Mouse (Mus musculus) brain, embryonic 14.5 days (tissue): Measurements from ENCODE around the gene Spata13.

Source experiments
- CTCF ChIP-seq: fragments of 200-500 bp; IDR thresholded peaks from 2 replicates; pipeline ENCODE4 v1.5.1; 2012; ENCODE audit warnings: inconsistent platforms, mild to moderate bottlenecking, moderate library complexity, borderline replicate concordance; ENCODE audit not compliant: insufficient read depth, insufficient read length; ENCODE audit errors: extremely low read depth
- POLR2A ChIP-seq: fragments of 200-500 bp; IDR thresholded peaks from 2 replicates; pipeline ENCODE4 v1.6.1; 2012; ENCODE audit warnings: mild to moderate bottlenecking, inconsistent platforms, borderline replicate concordance; ENCODE audit not compliant: poor library complexity, insufficient read depth, insufficient read length, severe bottlenecking; ENCODE audit errors: extremely low read depth

- TF ChIP-seq POLR2A (no peak), CTCF (no peak)
Measured at GRCm38 (mm10) chr14:60779198-60779597, 145.4 kb downstream of the Spata13 start.
